In the genomic region with DNA sequence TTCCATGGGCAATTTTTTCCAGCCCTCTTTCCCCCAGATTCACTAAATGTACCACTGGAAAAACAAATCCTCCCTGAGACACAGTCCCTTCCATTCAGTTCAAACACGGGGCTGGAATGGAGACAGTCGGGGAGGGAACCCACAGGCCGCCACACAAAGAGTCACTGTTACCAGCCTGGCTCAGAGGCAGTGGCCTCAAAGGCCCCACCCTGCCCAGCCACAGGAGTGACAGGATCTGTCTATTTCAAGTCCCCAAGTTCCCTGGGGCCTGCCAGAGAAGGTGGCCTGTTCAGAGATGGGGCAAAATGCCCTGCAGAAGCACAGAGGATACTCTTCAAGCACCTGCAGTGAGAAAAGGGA, we compare ENCODE assay signal across 8 mouse cellular contexts. TPM values are rescaled to one million over a fixed set of nuclear protein-coding genes. Genes with fewer than 3 reads are reported as not detected.
DNase-seq lines count a peak whose midpoint lies in the region; ATAC-seq lines count a peak whose summit lies in the region.
"Had no signal": no experiment of that assay in that cellular context is flagged by ENCODE, and none has a peak within 500 bp of the region (broad histone marks: within the 10 kb centered on the region; RNA-seq: fewer than 3 reads in every experiment).

No protein-coding gene starts in this region.

- H3K36me3 ChIP-seq in midbrain, embryonic 16.5 days (ENCODE audit: control insufficient read depth, insufficient read depth, low read length): peaks cover 32% of the 10 kb centered on the region
- peaks cover 63% of the 10 kb centered on the region for H3K36me3 ChIP-seq in midbrain, embryonic 14.5 days (ENCODE audit: control insufficient read depth, insufficient read depth, low read length)
- peaks cover 18% of the 10 kb centered on the region for H3K36me3 ChIP-seq in stomach, embryonic 16.5 days (ENCODE audit: control insufficient read depth, insufficient read depth, low read length)
- H3K36me3 ChIP-seq in kidney, embryonic 15.5 days: peaks cover 91% of the 10 kb centered on the region

- H3K4me1 ChIP-seq in midbrain, embryonic 16.5 days (ENCODE audit: control insufficient read depth, insufficient read depth, low read length): no peaks in the 10 kb centered on the region
- H3K4me1 ChIP-seq in midbrain, embryonic 14.5 days (ENCODE audit: control insufficient read depth, insufficient read depth, low read length): no peaks in the 10 kb centered on the region
- peaks cover 5% of the 10 kb centered on the region; the same call in 1 of the 2 replicates for H3K4me1 ChIP-seq in stomach, embryonic 16.5 days (ENCODE audit: control insufficient read depth, insufficient read depth, low read length)
- no peaks in the 10 kb centered on the region for H3K4me1 ChIP-seq in kidney, embryonic 15.5 days

- H3K27ac ChIP-seq in midbrain, embryonic 16.5 days (ENCODE audit: low read length): peak overlapping the region; percentile 17; the same call in 1 of the 2 replicates
- H3K27ac ChIP-seq in midbrain, embryonic 14.5 days (replicated peaks; ENCODE audit: low read depth, low read length): no peak overlapping the region
- H3K27ac ChIP-seq in stomach, embryonic 16.5 days (ENCODE audit: low read length): peak overlapping the region; percentile 39; the same call in 1 of the 2 replicates
- H3K27ac ChIP-seq in kidney, embryonic 15.5 days: no peak overlapping the region

- no peaks in the 10 kb centered on the region for H3K9me3 ChIP-seq in midbrain, embryonic 16.5 days (replicated peaks; ENCODE audit: control insufficient read depth, low read length, poor library complexity, severe bottlenecking)
- H3K9me3 ChIP-seq in midbrain, embryonic 14.5 days (ENCODE audit: control insufficient read depth, low read length): no peaks in the 10 kb centered on the region
- H3K9me3 ChIP-seq in stomach, embryonic 16.5 days (replicated peaks; ENCODE audit: control insufficient read depth, low read length): no peaks in the 10 kb centered on the region
- no peaks in the 10 kb centered on the region for H3K9me3 ChIP-seq in kidney, embryonic 15.5 days (replicated peaks)
- H3K9me3 ChIP-seq: megakaryocyte, embryonic 14.5 days had no signal

- H3K4me3 ChIP-seq in midbrain, embryonic 16.5 days (ENCODE audit: low read depth, low read length): no peak overlapping the region
- H3K4me3 ChIP-seq in midbrain, embryonic 14.5 days (replicated peaks; ENCODE audit: low read depth, low read length): no peak overlapping the region
- no peak overlapping the region for H3K4me3 ChIP-seq in stomach, embryonic 16.5 days (replicated peaks; ENCODE audit: low read length)
- no peak overlapping the region for H3K4me3 ChIP-seq in kidney, embryonic 15.5 days (replicated peaks)
- H3K4me3 ChIP-seq: megakaryocyte, embryonic 14.5 days had no signal

- 60% methylated on average over 3 of the region's 3 CpGs for WGBS in midbrain, embryonic 16.5 days
- 80% methylated on average over 3 of the region's 3 CpGs for WGBS in midbrain, embryonic 14.5 days
- 69% methylated on average over 3 of the region's 3 CpGs for WGBS in stomach, embryonic 16.5 days
- WGBS in kidney, embryonic 15.5 days: 73% methylated on average over 3 of the region's 3 CpGs

- no peaks in the 10 kb centered on the region for H3K27me3 ChIP-seq in midbrain, embryonic 16.5 days (ENCODE audit: control insufficient read depth, insufficient read depth, low read depth, low read length)
- no peaks in the 10 kb centered on the region for H3K27me3 ChIP-seq in midbrain, embryonic 14.5 days (ENCODE audit: control insufficient read depth, insufficient read depth, low read length)
- H3K27me3 ChIP-seq in stomach, embryonic 16.5 days (ENCODE audit: control insufficient read depth, insufficient read depth, low read length): no peaks in the 10 kb centered on the region
- H3K27me3 ChIP-seq in kidney, embryonic 15.5 days: no peaks in the 10 kb centered on the region
- H3K27me3 ChIP-seq: megakaryocyte, embryonic 14.5 days had no signal

- ATAC-seq in midbrain, embryonic 16.5 days: no peak
- ATAC-seq in midbrain, embryonic 14.5 days (ENCODE audit: low FRiP score, low TSS enrichment): no peak
- peak; percentile 81; the same call in 1 of the 2 replicates for ATAC-seq in stomach, embryonic 16.5 days (ENCODE audit: insufficient read depth, low FRiP score)
- ATAC-seq in kidney, embryonic 15.5 days (replicated peaks; ENCODE audit: low FRiP score): no peak

- no peak overlapping the region for H3K4me2 ChIP-seq in midbrain, embryonic 16.5 days (ENCODE audit: low read length)
- no peak overlapping the region for H3K4me2 ChIP-seq in midbrain, embryonic 14.5 days (ENCODE audit: low read length)
- H3K4me2 ChIP-seq in stomach, embryonic 16.5 days (ENCODE audit: low read depth, low read length): no peak overlapping the region
- H3K4me2 ChIP-seq in kidney, embryonic 15.5 days: no peak overlapping the region

- no peak overlapping the region for H3K9ac ChIP-seq in midbrain, embryonic 16.5 days (ENCODE audit: low read depth, low read length)
- no peak overlapping the region for H3K9ac ChIP-seq in midbrain, embryonic 14.5 days (replicated peaks; ENCODE audit: low read length)
- H3K9ac ChIP-seq in stomach, embryonic 16.5 days (ENCODE audit: low read length): no peak overlapping the region
- no peak overlapping the region for H3K9ac ChIP-seq in kidney, embryonic 15.5 days

- no peak for DNase-seq in midbrain, embryonic 14.5 days
- peak; percentile 29 to 38 for DNase-seq in frontal cortex, postnatal 36 days (ENCODE audit: low spot score in 2 of 2)
- DNase-seq in layer of hippocampus, adult 8-10 months (ENCODE audit: low spot score in 2 of 2): peak; percentile 61 to 75
- DNase-seq in ovary, postnatal 14 days (ENCODE audit: low spot score): no peak

RNA-seq across cellular contexts. Expression of gene Fan1, which starts 13.3 kb away (rescaled TPM):
- polyA plus RNA-seq in midbrain, embryonic 16.5 days (2015; fragmentation: Nextera tagmentation; extraction: Ambion mirVana): 5.1 and 7.1 TPM in 2 replicates
- 4.7 and 5.0 TPM in 2 replicates for polyA plus RNA-seq in midbrain, embryonic 14.5 days (2014; fragmentation: Nextera tagmentation; extraction: Ambion mirVana)
- total RNA-seq in layer of hippocampus, adult 8-10 months (2022): 10 to 100 TPM; 12.8 to 16.6 (median 14.0) TPM
- 5.4 and 5.7 TPM in 2 replicates for polyA plus RNA-seq in stomach, embryonic 16.5 days (2015; fragmentation: Nextera tagmentation; extraction: Ambion mirVana)
- polyA plus RNA-seq in kidney, embryonic 15.5 days (2015; fragmentation: Nextera tagmentation; extraction: Ambion mirVana): 6.9 and 8.3 TPM in 2 replicates

RNA-seq across cellular contexts. Expression of gene Mphosph10, which starts 31.5 kb away (rescaled TPM):
- 22.6 and 28.3 TPM in 2 replicates for polyA plus RNA-seq in midbrain, embryonic 16.5 days (2015; fragmentation: Nextera tagmentation; extraction: Ambion mirVana)
- polyA plus RNA-seq in midbrain, embryonic 14.5 days (2014; fragmentation: Nextera tagmentation; extraction: Ambion mirVana): 19.6 and 25.2 TPM in 2 replicates
- 10 to 100 TPM; 19.9 to 25.9 (median 22.9) TPM for total RNA-seq in layer of hippocampus, adult 8-10 months (2022)
- polyA plus RNA-seq in stomach, embryonic 16.5 days (2015; fragmentation: Nextera tagmentation; extraction: Ambion mirVana): 38.0 and 43.9 TPM in 2 replicates
- polyA plus RNA-seq in kidney, embryonic 15.5 days (2015; fragmentation: Nextera tagmentation; extraction: Ambion mirVana): 43.1 and 43.2 TPM in 2 replicates

RNA-seq across cellular contexts. Expression of gene Mcee, which starts 31.8 kb away (rescaled TPM):
- polyA plus RNA-seq in midbrain, embryonic 16.5 days (2015; fragmentation: Nextera tagmentation; extraction: Ambion mirVana): 36.7 and 43.8 TPM in 2 replicates
- polyA plus RNA-seq in midbrain, embryonic 14.5 days (2014; fragmentation: Nextera tagmentation; extraction: Ambion mirVana): 31.9 and 37.5 TPM in 2 replicates
- 10 to 100 TPM; 42.3 to 49.6 (median 44.7) TPM for total RNA-seq in layer of hippocampus, adult 8-10 months (2022)
- polyA plus RNA-seq in stomach, embryonic 16.5 days (2015; fragmentation: Nextera tagmentation; extraction: Ambion mirVana): 84.1 and 93.7 TPM in 2 replicates
- 94.4 and 97.5 TPM in 2 replicates for polyA plus RNA-seq in kidney, embryonic 15.5 days (2015; fragmentation: Nextera tagmentation; extraction: Ambion mirVana)

Comparison
In these comparisons a context has a peak if more than half of its experiments do, and no peak if none do; other contexts are left out.
1. H3K27ac ChIP-seq: peak in midbrain, embryonic 16.5 days (single experiment) and stomach, embryonic 16.5 days (single experiment); none in midbrain, embryonic 14.5 days (single experiment) and kidney, embryonic 15.5 days (single experiment).
2. DNase-seq: peak in frontal cortex, postnatal 36 days (2 of 2) and layer of hippocampus, adult 8-10 months (2 of 2); none in midbrain, embryonic 14.5 days (single experiment) and ovary, postnatal 14 days (single experiment).